In genomic region chr5:142854877-142855276, GRCm38 (mm10) we compare ENCODE assay signal across 8 mouse cellular contexts. TPM values are rescaled to one million over a fixed set of nuclear protein-coding genes. Genes with fewer than 3 reads are reported as not detected.
A peak's percentile ranks its signal among the peaks of the same experiment; 100 is the strongest.
DNase-seq lines count a peak whose midpoint lies in the region; ATAC-seq and TF ChIP-seq lines count a peak whose summit lies in the region.

No protein-coding gene starts in this region.

- no peak overlapping the region for H3K4me2 ChIP-seq in heart, postnatal 0 days (ENCODE audit: low read depth, low read length)

- H3K4me1 ChIP-seq in heart, postnatal 0 days (ENCODE audit: control insufficient read depth, insufficient read depth): no peaks in the 10 kb centered on the region
- no peaks in the 10 kb centered on the region for H3K4me1 ChIP-seq in thymus, adult 2 months (replicated peaks; ENCODE audit: control insufficient read depth, insufficient read depth, low read length)
- H3K4me1 ChIP-seq in cortical plate, adult 2 months (ENCODE audit: control insufficient read depth, insufficient read depth, low read length): 0 out of 2 replicates have a peak, but pooled peaks cover 2% of the 10 kb centered on the region

- 80% methylated on average over 10 of the region's 10 CpGs for WGBS in heart, postnatal 0 days
- WGBS in thymus, adult 2 months: 84% methylated on average over 10 of the region's 10 CpGs

- no peak overlapping the region for H3K4me3 ChIP-seq in heart, postnatal 0 days (ENCODE audit: low read depth, low read length)
- H3K4me3 ChIP-seq in thymus, adult 2 months (ENCODE audit: control insufficient read depth, insufficient read depth, low read length): no peak overlapping the region
- no peak overlapping the region for H3K4me3 ChIP-seq in cortical plate, adult 2 months (ENCODE audit: insufficient read depth, low read length)

- no peak for ATAC-seq in heart, postnatal 0 days (ENCODE audit: insufficient read depth, low read depth)
- ATAC-seq in megakaryocyte progenitor cell, adult 5-6 weeks (replicated peaks; ENCODE audit: poor library complexity): peak; percentile 30; the same call in 1 of the 2 replicates

- no peaks in the 10 kb centered on the region for H3K27me3 ChIP-seq in heart, postnatal 0 days (ENCODE audit: control insufficient read depth, insufficient read depth, low read length)
- H3K27me3 ChIP-seq in thymus, adult 2 months (ENCODE audit: control insufficient read depth, insufficient read depth, low read length): no peaks in the 10 kb centered on the region

- no peaks in the 10 kb centered on the region for H3K36me3 ChIP-seq in heart, postnatal 0 days (replicated peaks; ENCODE audit: control insufficient read depth, insufficient read depth, low read length)
- no peaks in the 10 kb centered on the region for H3K36me3 ChIP-seq in thymus, adult 2 months (ENCODE audit: control insufficient read depth, insufficient read depth, low read length)

- no peak for TF ChIP-seq EP300 in heart, postnatal 0 days (IDR thresholded peaks at IDR 0.05; ENCODE audit: low read depth)

- no peak overlapping the region for H3K27ac ChIP-seq in heart, postnatal 0 days (ENCODE audit: low read depth)
- H3K27ac ChIP-seq in thymus, adult 2 months (ENCODE audit: control insufficient read depth, insufficient read depth, low read length): no peak overlapping the region
- no peak overlapping the region for H3K27ac ChIP-seq in cortical plate, adult 2 months (ENCODE audit: insufficient read depth, low read length)

- TF ChIP-seq POLR2A in thymus, adult 2 months (IDR thresholded peaks at IDR 0.05; ENCODE audit: control insufficient read depth, extremely low read depth, insufficient read depth, low read length, poor library complexity): no peak
- TF ChIP-seq POLR2A in cortical plate, adult 2 months (IDR thresholded peaks at IDR 0.05; ENCODE audit: extremely low read depth, insufficient read depth, low read length): no peak

- DNase-seq in heart, postnatal 0 days (ENCODE audit: low spot score): no peak
- no peak for DNase-seq in heart, adult 8-10 months (ENCODE audit: low spot score)
- peak; percentile 24 for DNase-seq in thymus, postnatal 14 days
- DNase-seq in thymus, adult 2 months: no peak
- peak; percentile 45 for DNase-seq in kidney, adult 9 months
- no peak for DNase-seq in ovary, adult 18-20 months (ENCODE audit: low spot score)

- no peaks in the 10 kb centered on the region; the same call in 1 of the 2 replicates for H3K9me3 ChIP-seq in heart, postnatal 0 days (replicated peaks; ENCODE audit: control insufficient read depth, low read length)

- H3K9ac ChIP-seq in heart, postnatal 0 days (replicated peaks; ENCODE audit: low read depth, low read length): no peak overlapping the region

- peak; percentile 47 for TF ChIP-seq CTCF in heart, postnatal 0 days (IDR thresholded peaks at IDR 0.05; ENCODE audit: low read depth)
- TF ChIP-seq CTCF in thymus, adult 2 months (IDR thresholded peaks at IDR 0.05; ENCODE audit: borderline replicate concordance, control insufficient read depth, extremely low read depth, insufficient read depth, low read length, poor library complexity): no peak
- peak; percentile 58 for TF ChIP-seq CTCF in cortical plate, adult 2 months (IDR thresholded peaks at IDR 0.05; ENCODE audit: extremely low read depth, insufficient read depth, low read length)

RNA-seq across cellular contexts. Expression of gene Tnrc18, which starts 37.4 kb away (rescaled TPM):
- 69.3 and 79.0 TPM in 2 replicates for total RNA-seq in heart, postnatal 0 days (2014; rRNA removed; ENCODE audit: low replicate concordance)
- polyA plus RNA-seq in heart, postnatal 0 days (2015; fragmentation: Nextera tagmentation; extraction: Ambion mirVana): 10.4 TPM in 2 replicates
- total RNA-seq in heart, adult 8-10 months (2022): 10 to 100 TPM; 48.6 to 59.7 (median 55.0) TPM
- polyA plus RNA-seq in thymus, adult 2 months (2012; rRNA removed): 48.6 and 56.9 TPM in 2 replicates
- 29.6 and 31.7 TPM in 2 replicates for polyA plus RNA-seq in cortical plate, adult 2 months (2012; rRNA removed)
- total RNA-seq in megakaryocyte progenitor cell, adult 5-6 weeks (2015): 27.3 and 30.2 TPM in 2 replicates
- 10.9 and 14.5 TPM in 2 replicates for total RNA-seq in megakaryocyte progenitor cell, adult 5-6 weeks (2017)

RNA-seq across cellular contexts. Expression of gene Fbxl18, which starts 40.3 kb away (rescaled TPM):
- total RNA-seq in heart, postnatal 0 days (2014; rRNA removed; ENCODE audit: low replicate concordance): 12.5 and 17.8 TPM in 2 replicates
- 6.8 and 7.3 TPM in 2 replicates for polyA plus RNA-seq in heart, postnatal 0 days (2015; fragmentation: Nextera tagmentation; extraction: Ambion mirVana)
- total RNA-seq in heart, adult 8-10 months (2022): 1 to 10 TPM; 3.7 to 5.2 (median 4.7) TPM
- polyA plus RNA-seq in thymus, adult 2 months (2012; rRNA removed): 25.8 and 29.9 TPM in 2 replicates
- polyA plus RNA-seq in cortical plate, adult 2 months (2012; rRNA removed): 22.4 and 22.7 TPM in 2 replicates
- 1.9 and 2.2 TPM in 2 replicates for total RNA-seq in megakaryocyte progenitor cell, adult 5-6 weeks (2015)
- 2.4 and 2.6 TPM in 2 replicates for total RNA-seq in megakaryocyte progenitor cell, adult 5-6 weeks (2017)

RNA-seq across cellular contexts. Expression of gene Actb, which starts 51.7 kb away (rescaled TPM):
- total RNA-seq in heart, postnatal 0 days (2014; rRNA removed; ENCODE audit: low replicate concordance): 2,129 and 2,574 TPM in 2 replicates
- 4,473 and 4,544 TPM in 2 replicates for polyA plus RNA-seq in heart, postnatal 0 days (2015; fragmentation: Nextera tagmentation; extraction: Ambion mirVana)
- 100 to 1,000 TPM; 461 to 845 (median 654) TPM for total RNA-seq in heart, adult 8-10 months (2022)
- polyA plus RNA-seq in thymus, adult 2 months (2012; rRNA removed): 6,903 and 9,637 TPM in 2 replicates
- 2,590 and 2,602 TPM in 2 replicates for polyA plus RNA-seq in cortical plate, adult 2 months (2012; rRNA removed)
- 5,014 and 5,318 TPM in 2 replicates for total RNA-seq in megakaryocyte progenitor cell, adult 5-6 weeks (2015)
- total RNA-seq in megakaryocyte progenitor cell, adult 5-6 weeks (2017): 3,372 and 3,558 TPM in 2 replicates

Comparison
In these comparisons a context has a peak if more than half of its experiments do, and no peak if none do; other contexts are left out.
1. DNase-seq: peak in thymus, postnatal 14 days (single experiment) and kidney, adult 9 months (single experiment); none in heart, postnatal 0 days (single experiment), heart, adult 8-10 months (single experiment), thymus, adult 2 months (single experiment) and ovary, adult 18-20 months (single experiment).